Mouse (Mus musculus): Measurements from ENCODE around the gene Hexb.

Gene Hexb

DNA sequence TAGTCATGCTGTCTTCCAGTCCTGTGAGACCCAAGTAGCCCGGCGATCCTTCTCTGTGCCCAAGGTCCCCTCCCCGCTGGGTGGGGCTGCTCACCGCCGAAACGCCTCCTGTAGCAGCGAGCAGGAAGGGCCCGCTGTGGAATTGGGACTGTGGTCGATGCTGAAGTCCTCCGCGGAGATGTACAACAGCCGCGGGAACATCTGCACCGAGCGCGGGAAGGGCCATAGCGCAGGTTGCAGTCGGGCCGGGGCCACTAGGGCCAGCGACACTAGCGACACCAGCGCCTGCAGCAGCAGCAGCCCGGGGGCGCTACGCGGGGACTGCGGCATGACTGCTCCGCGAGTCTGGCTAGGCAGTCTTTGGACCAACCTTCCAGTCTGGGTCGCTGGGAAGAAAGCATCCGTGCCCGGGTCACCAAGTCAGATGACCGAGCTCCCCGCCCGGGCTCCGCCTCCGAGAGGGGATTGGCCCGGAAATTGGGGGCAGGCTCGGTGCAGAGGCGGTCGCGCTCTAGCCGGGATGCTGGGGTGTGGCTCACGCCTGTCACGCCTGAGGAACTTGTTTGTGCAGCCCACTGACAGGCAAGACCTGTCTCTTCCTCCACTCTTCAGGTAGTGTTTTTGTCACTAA is at the start of gene Hexb:
Gene Hexb, minus strand, starts transcription at position 426 of the 631 bp plus-strand sequence.
- peak; percentile 94 for DNase-seq (ENCODE audit: low read depth, low spot score)

GRCm38 (mm10) chr13:97247754-97248153 is 49.6 kb upstream of the Hexb start:
- DNase-seq (ENCODE audit: low read depth, low spot score), result no peak

GRCm38 (mm10) chr13:97246217-97246616 is 48.1 kb upstream of the Hexb start:
- no peak for DNase-seq (ENCODE audit: low read depth, low spot score)

- DNase-seq (ENCODE audit: low read depth, low spot score), result no peak
Observed at GRCm38 (mm10) chr13:97245157-97245556, 47.0 kb upstream of the Hexb start.

DNA sequence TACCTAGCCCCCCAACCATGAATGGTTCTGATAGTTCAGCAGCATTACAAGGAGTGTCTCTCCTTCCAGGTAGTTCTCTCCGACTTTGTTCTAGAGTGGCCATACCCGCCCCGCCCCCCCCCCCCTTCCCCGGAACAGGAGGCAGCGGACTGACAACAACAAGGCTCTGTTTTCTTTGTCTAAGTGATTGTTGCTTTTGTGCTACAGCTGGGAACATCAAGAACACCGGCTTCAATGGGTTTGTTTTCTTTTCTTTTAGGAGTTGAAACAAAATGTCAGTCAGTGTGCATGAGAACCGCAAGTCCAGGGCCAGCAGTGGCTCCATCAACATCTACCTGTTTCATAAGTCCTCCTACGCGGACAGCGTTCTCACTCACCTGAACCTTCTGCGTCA is 46.6 kb upstream of the Hexb start:
- no peak for DNase-seq (ENCODE audit: low read depth, low spot score)

DNA sequence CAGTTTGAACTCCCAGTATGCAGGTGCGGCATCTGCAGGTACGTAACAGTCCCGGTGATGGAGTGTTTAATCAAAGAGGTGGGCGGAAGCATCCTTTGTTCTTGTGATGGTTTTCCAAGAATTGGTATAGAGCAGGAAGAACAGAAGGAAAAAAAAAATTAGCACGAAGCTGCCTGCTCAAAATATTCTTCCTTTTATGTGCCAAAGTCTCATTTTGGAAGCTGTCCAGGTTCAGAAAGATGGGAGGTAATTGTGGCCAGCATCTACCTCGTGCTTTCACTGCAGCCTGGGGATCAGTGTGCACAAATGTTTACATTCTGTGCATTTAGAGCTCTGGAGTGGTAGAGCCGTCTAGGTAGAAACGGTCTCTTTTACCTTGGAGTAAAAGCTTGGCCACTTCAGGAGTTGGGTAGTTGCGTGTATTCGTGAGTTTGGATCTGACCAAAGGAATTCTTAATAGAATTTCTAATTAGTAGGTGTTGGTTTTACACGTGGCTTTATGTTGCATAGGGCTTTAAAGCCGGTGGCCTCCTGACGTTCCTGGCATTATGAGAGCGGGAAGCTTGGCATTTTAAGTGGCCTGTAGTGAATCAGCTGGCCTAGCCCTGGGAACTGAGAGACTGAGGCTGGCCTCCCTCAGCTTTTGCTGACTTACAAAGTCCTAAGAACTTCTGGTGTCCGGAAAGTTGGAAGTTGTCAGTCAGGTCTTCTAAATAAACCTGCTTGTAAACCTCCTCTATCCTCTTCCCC is 46.0 kb upstream of the Hexb start:
- DNase-seq (ENCODE audit: low read depth, low spot score), result no peak

DNA sequence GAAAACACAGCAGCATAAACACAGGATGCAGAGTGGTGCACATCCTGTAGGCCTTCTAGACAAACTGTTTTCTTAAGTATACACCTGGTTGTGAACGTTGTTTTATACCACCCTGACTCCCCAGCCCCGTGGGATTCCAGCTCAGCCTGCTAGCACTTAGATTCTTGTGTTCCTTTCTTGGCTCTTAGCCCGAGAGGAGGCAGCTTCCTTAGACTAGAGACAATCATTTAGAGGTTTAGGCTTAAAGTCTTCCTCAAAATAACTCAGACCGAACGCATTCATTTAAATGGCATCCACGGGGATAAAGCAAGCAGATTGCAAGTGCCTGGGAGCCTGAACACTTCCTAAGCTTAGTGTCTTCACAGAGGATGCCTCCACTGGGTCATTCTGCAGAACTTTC is 44.6 kb upstream of the Hexb start:
- no peak for DNase-seq (ENCODE audit: low read depth, low spot score)

DNA sequence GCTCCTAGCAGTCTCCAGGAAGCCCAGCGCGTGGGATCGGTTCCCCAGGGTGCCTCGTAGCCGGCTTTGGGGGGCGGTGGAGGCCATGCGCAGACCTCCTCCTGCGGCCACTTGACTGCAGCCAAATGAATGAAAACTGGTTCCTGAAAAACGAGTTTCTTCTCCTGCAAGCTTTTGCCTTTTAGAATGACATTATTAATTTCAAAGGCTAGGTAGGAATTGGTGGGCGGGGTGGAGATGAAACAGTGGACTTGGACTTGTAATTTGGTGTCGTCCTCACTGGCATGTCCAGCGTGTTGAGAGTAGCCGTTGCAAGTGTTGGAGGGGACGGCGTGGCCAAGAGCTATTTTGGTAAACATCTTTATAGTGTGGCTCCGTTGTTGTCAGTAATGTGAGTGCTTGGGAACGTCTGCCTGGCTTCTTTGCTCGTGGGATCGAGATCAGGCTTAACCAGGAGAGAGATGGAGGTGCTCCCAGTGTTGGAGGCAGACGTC is 43.7 kb upstream of the Hexb start:
- no peak for DNase-seq (ENCODE audit: low read depth, low spot score)

GRCm38 (mm10) chr13:97240965-97241786 is 43.0 kb upstream of the Hexb start, which contains the start of gene Enc1:
TSS of gene Enc1 (plus strand) at chr13:97241105.
- peak; percentile 85 for DNase-seq (ENCODE audit: low read depth, low spot score)

DNA sequence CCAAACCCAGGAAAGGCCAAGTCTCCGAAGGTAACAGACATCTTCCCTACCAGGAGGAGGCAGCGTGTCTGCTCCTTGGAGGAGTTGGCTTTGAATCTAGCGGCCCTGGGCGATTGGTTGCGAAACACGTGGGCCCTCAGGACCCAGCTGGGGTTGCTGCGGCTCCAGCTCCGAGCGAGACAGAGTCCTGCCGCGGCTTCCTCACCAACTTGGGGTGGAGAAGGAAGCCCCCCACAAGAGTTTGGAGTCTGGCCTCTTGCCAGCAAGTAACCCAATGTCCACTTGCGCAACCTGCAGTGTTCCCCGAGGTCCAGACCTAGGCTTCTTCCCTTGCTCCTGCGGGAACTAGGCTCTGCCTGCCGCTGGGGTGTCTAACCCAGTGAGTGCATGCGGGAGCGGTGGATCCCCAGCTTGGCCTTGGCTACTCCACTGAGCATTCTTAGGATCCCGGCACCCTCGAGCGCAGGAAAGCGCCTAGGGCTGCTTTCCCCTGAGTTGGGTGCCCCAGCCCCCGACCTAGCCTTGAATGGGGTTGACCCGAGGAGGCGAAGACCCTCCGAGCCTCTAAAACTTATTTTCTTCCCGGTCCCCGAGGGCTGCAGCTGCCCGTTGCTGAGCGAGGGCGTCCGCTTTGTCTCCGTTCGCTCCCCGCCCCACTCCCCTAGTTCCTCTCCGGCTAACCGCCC is 42.3 kb upstream of the Hexb start:
- peak; percentile 55 for DNase-seq (ENCODE audit: low read depth, low spot score)

DNA sequence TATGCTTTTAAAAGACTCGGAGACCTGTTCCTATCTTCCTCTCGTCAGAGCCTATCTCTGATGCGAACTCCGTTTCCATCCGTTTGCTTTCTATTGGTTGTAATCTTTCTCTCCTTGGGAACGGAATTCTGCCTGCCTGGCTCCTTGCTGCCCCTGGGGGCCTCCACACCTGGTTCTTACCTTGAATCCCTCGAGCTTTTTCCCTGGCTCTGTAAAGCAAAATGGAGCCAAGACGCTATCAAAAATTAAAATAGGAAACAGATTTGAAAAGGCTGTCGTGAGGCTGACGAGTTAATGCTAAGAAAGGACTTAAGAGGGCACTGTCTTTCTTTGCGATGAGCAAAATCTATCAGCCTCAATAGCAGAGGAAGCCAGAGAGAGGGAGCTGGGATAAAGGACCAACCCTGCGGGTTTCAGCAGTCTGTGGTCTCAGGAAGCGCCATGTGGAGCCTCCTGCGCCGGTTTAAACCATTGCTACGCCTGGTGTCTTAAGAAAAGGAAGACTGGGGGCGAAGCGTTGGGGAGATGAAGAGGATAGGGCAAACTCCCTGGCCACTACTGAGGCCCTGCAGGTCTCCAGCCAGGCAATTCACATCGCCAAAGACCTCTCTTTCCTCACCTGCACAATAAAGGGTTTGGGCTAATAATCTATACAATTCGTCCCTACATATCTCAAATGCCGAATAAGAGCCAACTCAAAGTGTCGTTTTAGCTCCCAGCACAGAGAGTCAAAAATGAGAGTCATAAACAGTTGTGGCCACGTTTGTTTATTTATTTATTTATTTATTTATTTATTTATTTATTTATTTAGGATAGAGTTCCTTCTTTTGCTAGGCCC is 41.4 kb upstream of the Hexb start:
- peak; percentile 14 for DNase-seq (ENCODE audit: low read depth, low spot score)

GRCm38 (mm10) chr13:97238181-97238981 is 40.2 kb upstream of the Hexb start:
- DNase-seq (ENCODE audit: low read depth, low spot score), result no peak

DNA sequence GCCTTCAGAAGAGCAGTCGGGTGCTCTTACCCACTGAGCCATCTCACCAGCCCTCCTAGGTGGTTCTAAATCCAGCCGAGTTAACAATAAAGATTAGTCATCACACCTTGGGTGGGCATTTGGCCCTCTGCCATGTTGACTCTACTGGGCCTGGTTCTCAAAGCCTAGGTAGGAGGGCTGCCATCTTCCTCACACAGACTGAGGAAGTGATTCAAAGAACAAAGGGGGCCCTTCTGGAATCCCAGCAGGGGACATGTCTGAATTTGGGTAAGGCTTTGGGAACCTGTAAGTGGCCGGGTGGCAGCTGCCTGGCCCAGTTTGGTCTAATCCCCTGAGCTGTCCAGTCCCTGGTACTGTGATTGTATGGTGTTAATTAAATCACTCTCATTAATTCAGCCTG is 39.5 kb upstream of the Hexb start:
- DNase-seq (ENCODE audit: low read depth, low spot score), result no peak

DNA sequence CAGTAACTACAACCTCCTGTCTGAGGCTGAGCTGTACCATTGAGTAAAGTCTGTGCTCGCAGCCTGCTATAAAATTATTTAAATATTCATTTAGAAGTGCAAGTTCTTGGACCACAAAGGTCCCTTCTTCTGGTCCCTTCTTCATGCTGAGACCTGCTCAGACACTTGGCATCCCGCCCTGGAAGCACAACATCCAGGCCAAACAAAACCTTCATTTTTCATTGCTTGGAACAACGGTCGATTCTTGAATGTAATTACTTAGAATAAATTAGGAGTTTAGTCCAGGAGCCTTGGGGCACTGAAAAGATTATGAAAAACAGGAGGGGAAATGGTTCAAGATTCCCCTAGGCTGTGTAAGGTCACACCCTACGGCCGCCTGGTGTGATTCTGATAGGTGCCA is 37.8 kb upstream of the Hexb start:
- DNase-seq (ENCODE audit: low read depth, low spot score), result no peak

GRCm38 (mm10) chr13:97234785-97235417 is 36.7 kb upstream of the Hexb start:
- peak; percentile 79 for DNase-seq (ENCODE audit: low read depth, low spot score)

DNA sequence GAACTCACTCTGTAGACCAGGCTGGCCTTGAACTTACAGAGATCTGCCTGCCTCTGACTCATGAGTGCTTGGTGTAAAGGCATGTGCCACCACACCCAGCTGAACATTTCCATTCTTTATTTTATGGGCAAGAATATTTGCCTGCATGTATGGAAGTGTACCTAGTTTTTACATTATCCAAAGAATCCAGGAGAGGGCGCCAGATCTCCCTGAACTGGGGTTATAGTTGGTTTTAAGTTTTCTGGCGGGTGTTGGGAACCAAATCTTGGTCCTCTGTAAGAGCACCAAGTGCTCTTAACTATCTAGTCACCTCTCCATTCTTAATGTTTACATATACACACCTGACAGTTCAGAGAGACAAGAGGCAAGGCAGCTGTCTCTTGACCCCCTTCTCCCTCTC is 34.9 kb upstream of the Hexb start:
- DNase-seq (ENCODE audit: low read depth, low spot score), result peak; percentile 22

GRCm38 (mm10) chr13:97230101-97230500 is 31.9 kb upstream of the Hexb start:
- DNase-seq (ENCODE audit: low read depth, low spot score), result no peak

DNA sequence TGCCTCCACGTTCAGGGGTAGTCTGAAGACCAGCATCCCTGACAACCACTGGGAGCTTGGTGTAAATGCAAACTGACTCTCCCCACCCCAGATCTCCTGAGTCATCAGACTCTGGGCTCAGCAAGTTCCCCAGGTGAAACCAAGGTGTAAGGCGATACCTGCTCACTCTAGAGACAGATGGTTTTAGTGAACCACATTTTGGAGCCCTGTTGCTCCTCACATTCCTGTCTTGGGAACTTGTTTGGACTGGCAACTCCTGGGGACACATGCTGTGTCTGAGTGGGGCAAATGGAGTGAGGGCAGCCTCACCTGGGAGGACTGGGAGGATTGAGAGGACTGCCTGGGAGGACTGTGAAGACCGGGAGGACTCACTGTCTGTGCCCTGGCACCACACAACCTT is 29.6 kb upstream of the Hexb start:
- DNase-seq (ENCODE audit: low read depth, low spot score), result no peak

DNA sequence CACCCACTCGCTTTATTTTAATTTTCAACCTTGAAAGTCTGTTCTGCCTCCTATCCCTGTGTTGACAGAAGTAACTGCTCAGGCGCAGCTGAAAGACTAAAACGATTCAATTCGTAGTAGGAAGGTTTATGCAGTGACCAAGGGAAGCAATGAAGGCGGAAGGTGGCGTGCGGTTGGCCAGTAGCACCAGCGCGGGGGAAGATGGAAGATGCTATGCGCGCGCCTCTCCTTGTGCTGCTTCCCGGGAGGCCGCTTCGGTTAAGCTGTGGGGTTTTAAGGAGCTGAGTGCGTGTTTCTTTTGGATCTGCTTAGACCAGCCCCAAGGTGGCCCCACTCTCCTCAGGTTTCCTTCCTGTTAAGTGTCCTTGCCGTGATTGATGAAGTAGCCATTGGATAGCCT is 27.0 kb upstream of the Hexb start:
- no peak for DNase-seq (ENCODE audit: low read depth, low spot score)

Measured in A20 (cell line).